Comparison of ENCODE assay signal across 11 mouse cellular contexts in the genomic region with DNA sequence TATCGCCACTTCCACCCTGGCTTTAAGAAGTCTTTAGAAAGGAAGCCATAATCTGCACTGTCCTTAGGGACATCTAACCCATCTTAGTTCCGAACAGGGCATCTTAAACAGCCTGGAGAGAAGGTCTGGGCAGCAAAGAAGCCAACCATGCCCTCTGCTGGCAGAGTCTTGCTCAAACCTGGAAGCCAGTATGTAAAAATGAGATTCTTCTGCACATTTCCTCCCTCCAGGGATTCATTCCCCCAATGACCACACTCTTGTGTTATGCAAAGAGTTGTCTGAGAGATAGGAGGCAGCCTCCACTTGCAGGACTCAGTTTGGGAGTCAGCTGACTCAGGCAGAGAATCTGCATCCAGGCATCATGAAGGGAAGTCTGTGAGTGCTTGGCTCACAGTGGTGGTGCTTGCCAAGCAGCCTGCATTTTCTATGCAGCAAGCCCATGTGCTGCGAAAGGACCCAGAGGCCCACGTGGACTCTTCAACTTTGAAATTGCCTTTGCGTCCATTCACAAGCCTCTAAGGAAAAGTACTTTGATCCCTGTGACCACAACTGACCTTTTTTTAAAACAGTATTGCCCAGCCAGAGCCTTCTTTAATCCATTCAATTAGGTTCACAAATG.
DNase-seq lines count a peak whose midpoint lies in the region; ATAC-seq and TF ChIP-seq lines count a peak whose summit lies in the region.
"Had no signal": no experiment of that assay in that cellular context is flagged by ENCODE, and none has a peak within 500 bp of the region (broad histone marks: within the 10 kb centered on the region; RNA-seq: fewer than 3 reads in every experiment).

No protein-coding gene starts in this region.

- no peaks in the 10 kb centered on the region for H3K27me3 ChIP-seq in spleen, adult 2 months (ENCODE audit: control insufficient read depth, insufficient read depth, low read length)
- H3K27me3 ChIP-seq in kidney, embryonic 16.5 days (ENCODE audit: insufficient read depth, low read length): no peaks in the 10 kb centered on the region
- H3K27me3 ChIP-seq: embryonic facial prominence, embryonic 15.5 days; limb, embryonic 13.5 days; stomach, embryonic 15.5 days had no signal

- ATAC-seq in cerebellum, adult (ENCODE audit: insufficient number of reproducible peaks, low FRiP score, low TSS enrichment): no peak
- ATAC-seq in kidney, embryonic 16.5 days (ENCODE audit: low FRiP score, low TSS enrichment): peak; percentile 46; the same call in 1 of the 2 replicates

- no peak overlapping the region for H3K4me2 ChIP-seq in kidney, embryonic 16.5 days (replicated peaks; ENCODE audit: low read depth, low read length)
- H3K4me2 ChIP-seq: embryonic facial prominence, embryonic 15.5 days; limb, embryonic 13.5 days; stomach, embryonic 15.5 days had no signal

- no peak overlapping the region for H3K4me3 ChIP-seq in spleen, adult 2 months (ENCODE audit: extremely low read depth, insufficient read depth, insufficient read length)
- no peak overlapping the region for H3K4me3 ChIP-seq in gastrocnemius, adult 2 months
- no peak overlapping the region for H3K4me3 ChIP-seq in kidney, embryonic 16.5 days (ENCODE audit: low read length)
- H3K4me3 ChIP-seq: embryonic facial prominence, embryonic 15.5 days; limb, embryonic 13.5 days; stomach, embryonic 15.5 days had no signal

- no peaks in the 10 kb centered on the region for H3K36me3 ChIP-seq in spleen, adult 2 months (ENCODE audit: control insufficient read depth, insufficient read depth, low read length)
- no peaks in the 10 kb centered on the region for H3K36me3 ChIP-seq in kidney, embryonic 16.5 days (ENCODE audit: insufficient read depth, low read length)
- H3K36me3 ChIP-seq: embryonic facial prominence, embryonic 15.5 days; limb, embryonic 13.5 days; stomach, embryonic 15.5 days had no signal

- 58% methylated on average over 5 of the region's 5 CpGs for WGBS in spleen, adult 2 months
- 60% methylated on average over 5 of the region's 5 CpGs for WGBS in kidney, embryonic 16.5 days

- intact Hi-C loops in gastrocnemius, adult 2 months (cut with DNase I): loop anchor here (5.0 kb wide), 1 partner anchor 128 kb away; a partner anchor contains a TSS

- H3K9me3 ChIP-seq in kidney, embryonic 16.5 days (ENCODE audit: low read length): no peaks in the 10 kb centered on the region
- H3K9me3 ChIP-seq: embryonic facial prominence, embryonic 15.5 days; limb, embryonic 13.5 days; stomach, embryonic 15.5 days had no signal

- no peaks in the 10 kb centered on the region for H3K4me1 ChIP-seq in spleen, adult 2 months (ENCODE audit: control insufficient read depth, insufficient read depth, insufficient read length)
- H3K4me1 ChIP-seq in kidney, embryonic 16.5 days (ENCODE audit: insufficient read depth, low read length): no peaks in the 10 kb centered on the region
- H3K4me1 ChIP-seq: embryonic facial prominence, embryonic 15.5 days; limb, embryonic 13.5 days; stomach, embryonic 15.5 days had no signal

- TF ChIP-seq CTCF in spleen, adult 2 months (IDR thresholded peaks at IDR 0.05; ENCODE audit: extremely low read depth, insufficient read depth, insufficient read length, insufficient replicate concordance): peak; percentile 54; the same call in 1 of the 2 replicates
- peak; percentile 82 for TF ChIP-seq CTCF in gastrocnemius, adult 2 months (IDR thresholded peaks at IDR 0.05)

- TF ChIP-seq POLR2A in spleen, adult 2 months (IDR thresholded peaks at IDR 0.05; ENCODE audit: low read depth, low read length): no peak

- H3K9ac ChIP-seq in kidney, embryonic 16.5 days (replicated peaks; ENCODE audit: low read length): no peak overlapping the region
- H3K9ac ChIP-seq: embryonic facial prominence, embryonic 15.5 days; limb, embryonic 13.5 days; stomach, embryonic 15.5 days had no signal

- no peak overlapping the region for H3K27ac ChIP-seq in spleen, adult 2 months (ENCODE audit: insufficient read depth, low read length)
- H3K27ac ChIP-seq in gastrocnemius, adult 2 months: no peak overlapping the region
- H3K27ac ChIP-seq in kidney, embryonic 16.5 days (ENCODE audit: low read length): no peak overlapping the region
- H3K27ac ChIP-seq: embryonic facial prominence, embryonic 15.5 days; limb, embryonic 13.5 days; stomach, embryonic 15.5 days had no signal

- peak; percentile 29 to 46 for DNase-seq in cerebellum, postnatal 10 days
- DNase-seq in spleen, adult 2 months (ENCODE audit: low read depth in 1 of 2, low spot score in 2 of 2): peak; percentile 14 to 38
- no peak for DNase-seq in spleen, adult 12 weeks (ENCODE audit: low spot score)
- peak; percentile 70 for DNase-seq in gastrocnemius, adult 2 months
- DNase-seq in lung, postnatal 36 days: peak; percentile 88
- DNase-seq in cerebellum, adult 18-20 months: no peak

Comparison
In these comparisons a context has a peak if more than half of its experiments do, and no peak if none do; other contexts are left out.
1. DNase-seq: peak in cerebellum, postnatal 10 days (2 of 2), spleen, adult 2 months (2 of 2), gastrocnemius, adult 2 months (single experiment) and lung, postnatal 36 days (single experiment); none in spleen, adult 12 weeks (single experiment) and cerebellum, adult 18-20 months (0 of 2).